Mouse (Mus musculus): ENCODE measurements at regions not wholly inside any gene's neighbourhood (a gene's known extent, or its start where the extent isn't known, plus 50 kb on each side); places are given as distances from the start of the nearest gene placed in this dataset.
"Not testable (repeated sequence)": the region's sequence is repeated elsewhere in the genome, so short reads cannot be mapped to it uniquely, and the experiment has no call there.

DNA sequence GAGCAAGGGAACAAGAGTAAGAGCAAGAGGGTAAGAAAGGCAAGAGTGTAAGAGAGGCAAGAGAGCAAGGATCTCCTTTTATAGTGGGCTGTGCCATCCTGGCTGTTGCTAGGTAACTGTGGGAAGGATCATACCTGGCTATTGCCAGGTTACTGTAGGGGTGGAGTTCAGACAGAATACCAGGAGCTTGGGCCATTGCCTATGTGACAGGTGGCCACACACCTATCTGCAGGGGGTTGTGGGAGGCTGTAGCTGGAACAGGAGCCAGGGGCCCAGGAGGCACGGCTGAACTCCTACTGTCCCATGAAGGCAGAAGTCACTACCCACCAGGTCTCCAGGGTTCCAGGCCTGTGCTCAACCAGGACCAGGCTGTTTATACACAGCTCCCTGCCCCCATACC, 1149.0 kb downstream of the 9330182O14Rik start:
- DNase-seq, result no peak

DNA sequence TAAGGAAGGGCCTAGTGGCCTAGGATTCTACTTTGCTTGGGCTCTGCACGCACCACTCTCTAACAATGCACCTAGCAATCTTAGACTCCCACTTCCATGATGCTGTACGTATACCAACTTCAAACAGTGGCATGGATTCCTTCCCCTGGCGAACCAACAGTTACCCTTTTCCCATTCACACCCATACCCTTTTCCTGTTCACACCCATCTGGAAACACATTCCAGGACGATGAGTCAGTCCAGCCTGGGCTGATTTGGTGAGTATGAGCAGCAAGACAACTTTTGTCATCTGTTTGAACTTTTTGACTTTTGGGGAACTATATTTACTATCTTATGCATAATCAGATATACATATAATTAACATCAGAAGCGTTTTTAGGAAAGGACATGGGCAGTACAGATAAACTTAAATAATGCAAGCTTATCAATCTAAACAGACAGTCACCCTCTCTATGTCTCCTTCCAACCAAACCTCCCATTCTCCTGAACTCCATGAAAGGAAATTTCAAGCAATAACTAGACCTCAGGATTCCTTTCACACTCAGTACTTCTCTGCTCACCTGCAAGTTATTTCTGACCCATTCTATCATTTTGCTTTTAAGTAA, 1152.7 kb downstream of the 9330182O14Rik start:
- DNase-seq, result no peak

DNA sequence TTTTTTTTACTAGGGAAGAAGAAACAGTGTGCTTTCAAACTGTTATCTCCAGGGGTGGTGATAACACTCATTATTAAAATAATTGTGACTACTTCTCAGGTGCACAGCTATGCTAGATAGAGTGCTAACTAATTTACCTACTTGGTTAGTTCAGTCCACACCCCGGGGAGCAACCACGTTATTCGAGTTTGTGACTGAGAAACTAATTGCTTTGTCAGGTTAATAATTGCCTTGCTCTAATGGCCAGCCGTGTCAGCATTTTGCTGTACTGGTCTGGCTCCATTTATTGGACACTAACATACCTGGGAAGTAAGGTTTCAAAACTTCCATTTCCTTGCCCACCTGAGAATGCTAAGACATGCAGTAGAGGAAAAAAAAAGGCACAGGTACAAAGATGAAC, 1163.3 kb downstream of the 9330182O14Rik start:
- peak; percentile 36 for DNase-seq

DNA sequence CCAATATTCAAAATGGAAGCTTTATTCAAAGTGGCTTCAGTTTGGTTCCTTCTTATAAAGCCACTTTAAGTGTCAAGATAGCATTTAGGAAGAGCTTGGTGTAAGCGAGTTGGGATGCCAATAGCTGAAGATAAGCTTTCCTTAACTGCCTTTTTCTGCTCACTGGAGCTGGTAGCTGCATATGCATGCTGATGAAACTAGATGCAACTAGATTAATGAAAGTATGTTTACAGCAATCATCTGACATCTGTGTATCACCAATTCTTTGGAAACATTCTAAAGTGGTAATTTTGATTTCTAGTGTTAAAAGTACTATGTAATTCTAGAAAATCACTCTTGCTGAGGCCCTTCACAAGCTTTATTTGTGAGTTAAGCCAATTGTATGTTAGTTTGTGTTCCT, 1172.5 kb downstream of the 9330182O14Rik start:
- no peak for DNase-seq

DNA sequence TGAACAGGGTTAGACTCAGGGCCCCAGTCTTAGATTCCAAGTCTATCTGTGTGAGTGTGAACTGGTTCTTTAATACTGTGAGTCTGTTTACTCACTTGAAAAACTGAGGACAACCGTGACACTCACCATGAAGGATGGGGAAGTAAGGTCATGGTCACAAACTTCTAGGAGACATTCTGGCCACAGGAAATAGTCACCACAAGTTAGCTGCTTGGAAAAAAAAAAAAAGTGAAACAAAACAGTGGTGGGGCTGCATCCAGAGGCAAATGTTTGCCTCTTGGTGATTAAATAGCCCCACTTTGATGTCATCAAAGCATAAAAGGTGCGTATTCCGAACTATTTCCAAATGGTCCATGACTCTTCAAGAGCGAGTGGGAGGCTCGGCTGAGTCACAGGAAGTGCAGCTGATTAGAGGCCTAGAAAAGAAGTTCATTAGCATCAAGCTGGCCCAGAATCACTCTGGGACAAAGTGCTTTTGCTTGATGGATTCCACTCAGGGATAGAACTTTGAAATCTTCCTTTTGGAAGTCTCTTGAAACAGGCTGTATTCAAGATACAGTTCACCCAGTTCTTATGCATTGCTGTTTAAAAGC, 1177.7 kb downstream of the 9330182O14Rik start:
- DNase-seq, result no peak

DNA sequence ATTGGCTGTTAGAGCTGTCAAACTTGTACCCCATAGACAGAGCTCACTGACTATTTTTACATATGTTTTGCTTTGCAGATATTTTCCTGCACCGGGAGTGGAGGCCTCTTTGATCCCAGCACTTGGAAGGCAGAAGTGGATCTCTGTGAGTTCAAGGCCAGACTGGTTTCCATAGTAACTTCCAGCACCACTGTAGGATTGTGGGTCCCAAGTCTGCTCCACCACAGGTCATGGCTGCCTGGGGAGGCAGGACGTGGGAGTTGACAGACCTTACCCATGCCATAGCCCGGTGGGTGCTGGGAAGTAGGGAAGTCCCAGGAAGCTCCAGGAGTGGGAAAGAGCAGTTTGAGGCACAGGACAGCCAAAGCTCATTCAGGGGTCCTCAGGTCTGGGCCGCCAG, 1180.8 kb downstream of the 9330182O14Rik start:
- DNase-seq, result no peak

DNA sequence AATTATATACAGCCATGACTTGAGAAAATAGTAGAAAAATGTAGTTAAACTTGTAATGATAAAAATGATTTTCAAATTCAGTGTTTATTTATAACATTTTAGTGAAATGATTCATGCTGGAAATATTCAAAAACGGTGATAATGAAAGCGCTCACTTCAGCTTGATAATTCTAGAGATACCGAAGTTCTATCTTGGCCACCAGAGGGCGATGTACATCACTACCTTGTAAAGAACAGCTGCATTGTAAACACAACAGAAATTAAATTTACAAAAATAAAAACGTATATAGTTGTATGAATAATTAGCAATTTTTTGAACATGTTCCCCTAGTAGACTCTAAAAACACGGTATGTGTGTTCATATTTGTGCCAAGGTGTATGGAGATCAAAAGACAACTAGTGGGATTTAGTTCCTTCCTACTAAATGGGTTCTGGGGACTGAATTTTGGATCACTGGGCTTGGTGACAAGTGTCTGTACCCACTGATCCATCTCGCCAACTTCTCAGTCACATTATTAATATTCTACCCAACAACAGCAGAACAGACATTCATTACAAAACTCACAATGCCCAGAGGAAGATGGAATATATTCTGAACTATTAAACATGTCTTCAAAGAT, 1191.6 kb downstream of the 9330182O14Rik start:
- peak; percentile 14 for DNase-seq

DNA sequence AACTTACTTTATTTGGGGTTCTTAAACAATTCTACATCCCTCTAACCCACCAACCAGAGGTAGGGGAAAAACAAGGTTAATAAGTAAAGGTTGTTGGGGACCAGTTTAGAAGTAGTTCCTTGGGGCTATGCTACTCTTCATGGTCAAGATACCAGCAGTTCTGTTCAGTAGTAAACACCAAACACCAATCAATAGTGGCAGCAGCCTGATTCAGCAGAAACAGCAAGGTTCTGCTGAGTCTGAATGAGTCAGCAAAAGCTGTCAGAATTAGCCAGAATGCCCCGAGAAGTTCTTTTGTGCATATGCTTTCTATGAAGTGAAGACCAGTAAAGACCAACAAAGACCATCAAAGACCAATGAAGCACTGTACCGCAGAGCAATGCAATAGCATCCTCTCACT, 1195.1 kb downstream of the 9330182O14Rik start:
- DNase-seq, result no peak

DNA sequence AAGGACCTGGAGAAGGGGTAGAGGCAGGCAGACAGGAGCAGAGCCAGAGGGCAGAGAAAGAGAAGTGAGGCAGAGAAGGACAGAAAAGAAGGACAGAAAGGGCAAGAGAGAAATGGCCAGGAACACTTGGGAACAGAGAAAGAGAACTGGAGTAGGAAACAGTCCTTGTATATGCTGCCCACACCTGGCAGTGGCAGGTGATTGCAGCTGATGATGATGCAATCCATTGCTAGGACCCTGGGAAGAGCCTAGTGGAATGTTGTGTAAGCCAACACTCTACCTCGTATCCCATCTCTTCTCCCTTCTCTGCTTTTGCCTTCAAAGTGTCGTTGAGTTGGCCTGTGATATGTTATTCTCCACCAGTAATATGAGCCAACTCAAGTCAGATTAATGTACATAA, 1195.9 kb downstream of the 9330182O14Rik start:
- no peak for DNase-seq

DNA sequence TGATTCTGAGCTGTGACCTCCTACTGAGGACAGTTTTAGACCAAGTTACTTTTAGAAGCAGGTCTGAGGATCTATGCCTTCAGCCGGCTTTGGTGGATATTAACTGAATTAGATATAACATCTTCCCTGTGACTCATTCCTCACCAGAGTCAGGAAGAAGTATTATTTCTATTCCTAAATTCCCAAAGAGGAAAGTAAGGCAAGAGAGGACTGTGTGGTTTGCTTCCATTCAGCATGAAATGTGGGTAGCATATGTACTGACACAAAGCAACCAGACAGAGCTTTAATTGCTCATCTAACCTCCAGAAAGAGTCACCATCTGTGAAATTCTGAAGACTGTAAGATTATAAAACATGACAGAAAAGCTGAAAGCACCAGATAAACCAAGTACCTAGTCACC, 1198.3 kb downstream of the 9330182O14Rik start:
- DNase-seq, result no peak

DNA sequence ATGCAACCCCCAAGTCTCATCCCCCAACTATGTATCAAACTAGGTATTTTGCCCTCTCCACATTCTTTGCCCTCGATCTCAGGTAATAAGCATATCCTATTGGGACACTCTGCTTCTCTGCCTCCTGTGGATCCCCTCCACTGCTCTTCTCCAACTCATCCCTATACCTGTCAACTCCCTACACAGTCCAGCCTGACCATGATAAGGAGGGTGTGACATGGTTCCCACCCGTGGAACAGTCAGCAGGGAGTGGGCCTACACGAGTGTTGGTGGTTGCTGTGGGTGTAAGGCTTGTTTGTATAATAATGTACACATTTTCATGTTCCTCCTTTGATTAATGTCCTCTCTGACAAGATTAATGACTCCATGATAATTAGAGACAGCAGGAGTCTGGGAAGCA, 1199.0 kb downstream of the 9330182O14Rik start:
- no peak for DNase-seq

DNA sequence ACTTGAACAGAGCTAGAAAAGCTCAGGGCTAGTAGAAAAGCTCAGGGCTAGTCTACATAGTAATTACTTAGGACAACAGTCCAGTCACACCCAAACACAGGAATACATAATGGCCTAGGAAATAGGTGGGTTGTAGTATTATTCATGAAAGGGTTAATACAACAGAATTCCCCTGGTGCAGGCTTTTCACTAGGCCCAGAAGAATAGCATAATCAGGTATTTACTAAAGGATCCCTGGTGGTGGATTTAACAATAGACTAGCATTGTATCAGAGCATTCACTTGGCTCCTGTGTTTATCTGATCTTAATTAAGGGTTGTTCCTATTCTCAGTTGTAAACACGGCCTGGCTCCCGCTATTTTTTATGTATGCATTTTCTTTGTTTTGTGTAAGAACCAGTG, 1206.5 kb downstream of the 9330182O14Rik start:
- not testable (repeated sequence) for DNase-seq

DNA sequence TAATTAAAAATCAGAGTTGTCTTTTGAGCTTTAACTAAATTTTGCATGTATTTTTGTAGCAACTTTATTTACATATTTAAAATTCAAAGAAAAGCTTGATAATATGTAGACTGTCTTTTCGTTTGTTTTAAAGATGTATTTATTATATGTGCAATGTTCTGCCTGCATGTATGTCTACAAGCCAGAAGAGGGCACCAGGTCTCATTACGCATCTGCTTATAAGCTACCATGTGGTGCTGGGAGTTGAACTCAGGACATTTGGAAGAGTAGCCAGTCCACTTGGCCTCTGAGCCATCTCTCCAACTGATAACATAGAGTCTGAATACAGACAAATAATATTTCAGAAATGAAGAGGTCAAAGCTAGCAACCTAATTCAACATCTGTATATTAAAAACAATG, 1211.4 kb downstream of the 9330182O14Rik start:
- DNase-seq, result no peak

DNA sequence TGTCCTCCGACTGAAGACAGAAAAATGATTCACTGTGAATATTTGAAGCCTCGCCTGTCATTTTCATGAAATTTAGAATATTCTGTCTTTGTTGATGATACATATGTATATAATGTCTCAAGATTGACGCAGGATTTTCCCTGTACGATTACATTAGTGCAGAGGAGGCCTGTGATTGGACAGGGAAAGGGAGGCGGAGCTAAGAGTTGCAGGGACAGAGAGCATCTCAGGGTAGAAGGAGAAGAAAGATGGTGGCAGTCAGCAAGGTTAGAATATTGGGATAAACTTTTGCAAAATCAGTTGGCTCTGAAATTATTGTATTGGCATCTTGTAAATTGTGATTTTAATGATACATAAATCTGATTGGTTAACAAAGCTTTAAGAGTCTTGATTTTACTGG, 1213.1 kb downstream of the 9330182O14Rik start:
- no peak for DNase-seq

DNA sequence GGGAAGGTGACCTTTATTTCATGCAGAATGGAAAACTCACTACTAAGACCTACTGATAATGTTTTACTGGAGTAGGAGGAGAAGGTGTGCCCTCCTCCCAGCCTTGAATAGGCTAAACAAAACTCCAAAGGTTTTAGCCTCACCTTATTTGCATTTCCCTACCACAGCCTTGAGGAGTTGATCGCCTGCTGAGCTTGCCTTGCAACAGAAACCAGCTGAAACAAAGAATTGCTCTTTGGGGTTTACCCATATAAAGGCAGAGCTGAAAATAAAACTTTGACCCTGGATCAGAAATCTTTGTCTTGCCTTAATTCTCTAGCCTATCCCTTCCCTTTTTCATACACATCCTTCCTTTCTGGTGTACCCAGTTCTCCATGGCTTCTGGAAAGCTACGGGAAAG, 1218.0 kb downstream of the 9330182O14Rik start:
- no peak for DNase-seq

DNA sequence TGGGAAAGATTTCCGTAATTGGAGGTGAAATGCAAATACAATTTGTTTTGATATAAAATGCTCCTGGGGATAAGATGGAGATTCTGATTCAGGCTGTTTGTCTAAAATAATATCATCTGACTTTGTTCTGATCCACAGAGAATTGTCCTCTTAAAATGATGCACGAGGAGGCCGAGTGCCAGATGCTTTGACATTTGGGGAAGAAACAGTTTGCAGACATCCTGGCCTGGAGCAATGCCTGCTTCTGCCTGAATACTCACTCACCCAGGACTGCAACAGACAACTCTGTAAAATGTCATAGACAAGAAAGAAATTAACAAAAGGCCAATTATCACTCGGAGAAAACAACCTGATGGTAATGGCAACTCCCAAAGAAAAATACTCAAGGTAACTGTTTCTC, 1225.1 kb downstream of the 9330182O14Rik start:
- DNase-seq, result no peak

DNA sequence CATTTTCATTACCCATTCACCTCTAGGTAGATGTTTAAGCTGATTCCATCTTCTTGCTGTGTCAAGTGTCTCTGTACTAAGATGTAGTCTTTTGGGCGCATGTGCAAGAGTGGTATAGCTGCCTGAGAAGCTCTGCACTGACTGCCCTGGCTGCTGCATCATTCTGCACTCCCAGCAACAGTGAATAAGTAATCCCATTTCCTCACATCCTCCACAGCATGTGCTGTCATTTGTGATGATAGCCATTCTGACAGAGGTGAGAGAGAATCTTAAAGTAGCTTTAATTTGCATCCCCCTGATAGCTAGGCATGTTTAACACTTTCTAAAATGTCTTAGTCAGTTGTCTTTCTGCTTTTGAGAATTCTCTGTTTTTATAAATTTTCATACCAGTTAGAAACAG, 1240.5 kb downstream of the 9330182O14Rik start:
- DNase-seq, result no peak

DNA sequence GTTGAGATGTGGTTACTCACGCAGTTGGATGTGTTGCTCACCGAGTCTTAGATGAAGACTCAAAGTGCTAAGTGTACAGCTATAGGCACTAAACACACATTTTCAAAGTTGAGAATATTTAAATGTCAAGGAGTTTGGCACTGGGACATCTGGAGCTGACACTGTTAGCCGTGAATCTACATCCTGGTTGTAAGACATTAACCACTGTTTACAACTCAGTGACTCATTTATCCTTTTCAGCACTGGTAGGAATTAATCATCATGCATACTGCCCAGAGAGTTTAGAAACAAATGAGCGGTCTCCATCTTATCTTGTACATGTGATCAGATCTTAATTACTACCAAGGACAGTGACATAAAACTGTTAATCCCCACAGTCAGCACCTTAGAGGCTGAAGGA, 1241.7 kb downstream of the 9330182O14Rik start:
- DNase-seq, result no peak

DNA sequence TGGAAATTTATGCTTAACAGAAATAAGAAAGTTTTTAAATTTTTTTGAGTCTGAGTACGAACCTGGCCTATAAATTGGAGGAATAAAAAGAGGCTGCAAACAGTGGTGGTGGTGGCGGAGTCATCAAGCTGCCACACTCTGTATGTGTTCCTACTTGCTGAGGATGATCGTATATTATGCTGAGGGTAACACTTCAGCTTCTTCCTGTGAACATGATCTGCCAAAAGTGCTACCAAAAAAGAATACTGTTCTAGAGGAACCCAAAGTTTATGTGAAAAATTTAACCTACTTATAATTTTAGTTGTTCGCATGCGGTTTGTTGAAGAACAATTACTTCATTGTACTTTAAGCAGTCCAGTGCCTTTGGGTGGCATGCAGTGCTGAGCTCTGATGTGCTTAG, 1245.5 kb downstream of the 9330182O14Rik start:
- DNase-seq, result no peak

DNA sequence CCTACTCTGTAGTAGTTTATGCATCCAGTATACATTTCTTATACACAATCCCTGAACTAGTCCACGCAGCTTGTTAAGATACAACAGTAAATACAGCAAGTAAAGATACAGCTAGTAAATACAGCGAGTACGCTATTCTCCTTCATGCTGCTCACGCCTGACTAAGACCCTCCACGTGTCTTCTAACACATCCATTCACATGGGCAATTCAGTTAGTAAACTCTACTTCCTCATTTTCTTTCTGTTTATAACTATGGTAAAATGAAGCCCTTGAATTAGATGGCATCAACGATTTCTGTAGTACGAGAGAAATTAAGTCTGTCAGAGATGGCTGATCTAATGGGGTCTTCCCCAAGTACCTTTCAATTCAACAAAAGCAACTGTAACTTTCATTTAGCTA, 1246.3 kb downstream of the 9330182O14Rik start:
- DNase-seq, result no peak

DNA sequence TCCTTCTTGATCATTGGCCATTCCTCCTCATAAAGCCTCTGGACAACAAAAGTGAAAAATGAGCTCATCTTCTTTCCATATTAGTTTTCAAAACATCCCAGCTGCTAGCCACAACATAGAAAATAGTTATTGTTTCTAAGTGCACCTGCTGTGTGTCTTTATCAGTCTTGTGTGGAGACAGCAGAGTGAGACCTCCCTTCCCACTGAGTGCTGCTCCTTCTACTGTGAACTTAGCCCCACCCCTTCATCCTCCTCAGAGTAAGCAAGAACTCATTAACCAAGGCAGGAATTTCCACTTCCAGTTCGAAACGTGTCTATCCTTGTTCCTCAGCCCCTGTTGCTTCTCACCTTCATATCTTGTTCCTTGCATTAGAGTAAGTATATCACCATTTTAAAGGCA, 1256.5 kb downstream of the 9330182O14Rik start:
- DNase-seq, result no peak
